Mouse (Mus musculus): ENCODE results near the gene Ttc33.

DNA sequence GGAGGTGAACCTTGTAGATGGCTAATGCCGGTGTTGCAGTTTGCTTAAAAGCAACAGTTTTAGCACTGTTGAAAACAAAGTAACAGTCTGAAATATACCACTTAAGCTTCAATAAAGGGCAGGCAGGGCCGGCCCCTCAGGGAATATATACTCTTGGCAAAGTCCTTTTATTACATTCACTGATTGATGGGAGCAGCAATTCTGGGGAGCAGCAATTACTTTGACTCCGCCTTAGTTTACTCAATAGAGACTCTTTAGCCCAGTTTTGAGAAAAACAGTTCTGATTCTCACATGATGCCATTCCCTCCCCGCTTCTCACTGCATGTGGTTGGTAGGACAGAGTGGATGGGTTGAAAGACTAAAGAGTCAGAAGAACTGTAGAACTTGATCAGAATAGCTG is 36.1 kb upstream of the Ttc33 start:
- TF ChIP-seq GATA1 (IDR thresholded peaks at IDR 0.05; ENCODE audit: low read length) (no peak), TAL1 (IDR thresholded peaks at IDR 0.05; ENCODE audit: low read length) (no peak)
